Mouse (Mus musculus) brain, embryonic 14.5 days (tissue): Measurements from ENCODE around the gene Rab37.

Experiments used
- CTCF ChIP-seq: fragments of 200-500 bp; IDR thresholded peaks from 2 replicates; pipeline ENCODE4 v1.5.1; 2012; ENCODE audit warnings: inconsistent platforms, mild to moderate bottlenecking, moderate library complexity, borderline replicate concordance; ENCODE audit not compliant: insufficient read depth, insufficient read length; ENCODE audit errors: extremely low read depth
- POLR2A ChIP-seq: fragments of 200-500 bp; IDR thresholded peaks from 2 replicates; pipeline ENCODE4 v1.6.1; 2012; ENCODE audit warnings: mild to moderate bottlenecking, inconsistent platforms, borderline replicate concordance; ENCODE audit not compliant: poor library complexity, insufficient read depth, insufficient read length, severe bottlenecking; ENCODE audit errors: extremely low read depth

GRCm38 (mm10) chr11:115059797-115060196 is 31.4 kb upstream of the Rab37 start:
- TF ChIP-seq POLR2A = no peak
- TF ChIP-seq CTCF = no peak
